Mouse (Mus musculus): Measurements from ENCODE around the gene Batf3. TPM values are rescaled to one million over a fixed set of nuclear protein-coding genes. Genes with fewer than 3 reads are reported as not detected.

The Batf3 gene
- 8.4 and 9.0 TPM in 2 replicates for polyA plus RNA-seq (2015; fragmentation: Nextera tagmentation; extraction: Ambion mirVana)

GRCm38 (mm10) chr1:191097802-191098747 is at the start of gene Batf3:
Gene Batf3 (plus strand): TSS chr1:191097847.
- ATAC-seq = peak; percentile 74
- no peaks in the 10 kb centered on the region for H3K9me3 ChIP-seq (ENCODE audit: control insufficient read depth, low read length)
- H3K9ac ChIP-seq (ENCODE audit: low read depth, low read length) = peak within 1 kb of the TSS; percentile 76
- WGBS = under 1% methylated on average over 80 of the region's 95 CpGs
- H3K36me3 ChIP-seq (ENCODE audit: control insufficient read depth, insufficient read depth, low read length) = no peaks in the 10 kb centered on the region
- no peak within 1 kb of the TSS; the same call in 1 of the 2 replicates for H3K27ac ChIP-seq (ENCODE audit: low read length)
- H3K4me1 ChIP-seq (ENCODE audit: control insufficient read depth, insufficient read depth, low read length) = peaks cover 15% of the 10 kb centered on the region
- peak within 1 kb of the TSS; percentile 100 for H3K4me2 ChIP-seq (ENCODE audit: low read depth, low read length)
- H3K4me3 ChIP-seq (ENCODE audit: low read length) = peak within 1 kb of the TSS; percentile 72
- peaks cover 4% of the 10 kb centered on the region; the same call in 1 of the 2 replicates for H3K27me3 ChIP-seq (replicated peaks; ENCODE audit: control insufficient read depth, insufficient read depth, low read length)

- no peaks in the 10 kb centered on the region for H3K36me3 ChIP-seq (ENCODE audit: control insufficient read depth, insufficient read depth, low read length)
- ATAC-seq = peak; percentile 62; the same call in 1 of the 2 replicates
- no peak overlapping the region for H3K27ac ChIP-seq (ENCODE audit: low read length)
- no peak overlapping the region for H3K9ac ChIP-seq (ENCODE audit: low read depth, low read length)
- no peaks in the 10 kb centered on the region for H3K4me1 ChIP-seq (ENCODE audit: control insufficient read depth, insufficient read depth, low read length)
- no peaks in the 10 kb centered on the region for H3K27me3 ChIP-seq (replicated peaks; ENCODE audit: control insufficient read depth, insufficient read depth, low read length)
- 71% methylated on average over 3 of the region's 3 CpGs for WGBS
- H3K9me3 ChIP-seq (ENCODE audit: control insufficient read depth, low read length) = no peaks in the 10 kb centered on the region
- no peak overlapping the region for H3K4me3 ChIP-seq (ENCODE audit: low read length)
- no peak overlapping the region for H3K4me2 ChIP-seq (ENCODE audit: low read depth, low read length)
These were observed 44.1 kb upstream of the Batf3 start for GRCm38 (mm10) chr1:191053555-191053954.

DNA sequence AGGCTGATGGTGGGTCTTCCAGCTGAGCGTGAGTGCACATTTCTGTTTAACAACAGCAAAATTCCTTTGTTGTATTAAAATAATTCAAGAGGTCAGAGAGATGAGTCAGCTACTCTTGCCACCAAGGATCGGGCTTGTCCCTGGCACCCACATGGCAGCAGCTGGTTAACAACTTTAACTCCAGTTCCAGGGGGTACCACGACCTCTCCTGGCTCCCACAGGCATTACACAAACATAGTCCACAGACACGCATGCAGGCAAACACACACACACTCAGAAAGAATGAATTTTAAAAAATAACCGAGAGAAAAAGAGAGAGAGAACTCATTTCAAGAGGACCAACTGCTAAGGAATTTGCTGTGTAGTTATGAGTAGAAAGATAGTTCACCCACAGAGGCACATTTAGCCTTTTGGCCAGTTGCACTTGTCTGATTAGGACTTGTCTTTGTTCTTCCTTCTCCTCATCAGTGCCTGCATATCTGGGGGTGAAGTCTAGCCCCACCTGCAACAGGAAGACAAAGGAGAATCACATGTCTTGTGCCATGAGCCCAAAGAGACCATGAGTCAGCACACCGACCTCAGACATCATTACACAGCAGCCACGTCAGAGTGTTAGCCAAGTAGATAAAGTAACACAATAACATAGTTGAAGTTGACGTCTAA is 42.6 kb upstream of the Batf3 start:
- H3K4me1 ChIP-seq (ENCODE audit: control insufficient read depth, insufficient read depth, low read length) = no peaks in the 10 kb centered on the region
- whole genome bisulfite sequencing = 64% methylated on average over 8 of the region's 8 CpGs
- H3K9ac ChIP-seq (ENCODE audit: low read depth, low read length) = no peak overlapping the region
- no peaks in the 10 kb centered on the region for H3K27me3 ChIP-seq (replicated peaks; ENCODE audit: control insufficient read depth, insufficient read depth, low read length)
- no peak overlapping the region for H3K4me2 ChIP-seq (ENCODE audit: low read depth, low read length)
- H3K27ac ChIP-seq (ENCODE audit: low read length) = no peak overlapping the region
- H3K9me3 ChIP-seq (ENCODE audit: control insufficient read depth, low read length) = no peaks in the 10 kb centered on the region
- ATAC-seq = peak; percentile 59
- no peak overlapping the region for H3K4me3 ChIP-seq (ENCODE audit: low read length)
- H3K36me3 ChIP-seq (ENCODE audit: control insufficient read depth, insufficient read depth, low read length) = no peaks in the 10 kb centered on the region

DNA sequence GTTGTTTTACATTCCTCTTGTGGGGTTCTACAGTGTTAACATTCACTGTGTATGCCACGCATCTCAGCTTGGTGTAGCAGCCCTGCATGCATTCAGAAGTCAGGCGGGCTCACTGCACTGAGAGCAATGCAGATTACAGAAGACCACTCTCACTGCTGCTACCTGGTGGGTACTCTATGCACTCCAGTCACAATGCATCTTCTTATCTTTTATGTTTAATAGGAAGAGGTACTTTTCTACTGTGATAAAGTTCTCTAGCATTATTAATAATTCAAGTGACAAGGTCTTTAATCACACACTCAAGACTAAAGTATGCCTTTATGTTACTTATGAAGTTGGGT is 42.1 kb upstream of the Batf3 start:
- ATAC-seq = peak; percentile 21; the same call in 1 of the 2 replicates

GRCm38 (mm10) chr1:191057461-191057860 is 40.2 kb upstream of the Batf3 start:
- no peaks in the 10 kb centered on the region for H3K36me3 ChIP-seq (ENCODE audit: control insufficient read depth, insufficient read depth, low read length)
- no peak overlapping the region for H3K9ac ChIP-seq (ENCODE audit: low read depth, low read length)
- H3K27me3 ChIP-seq (replicated peaks; ENCODE audit: control insufficient read depth, insufficient read depth, low read length) = no peaks in the 10 kb centered on the region
- WGBS = 72% methylated on average over 3 of the region's 3 CpGs
- no peaks in the 10 kb centered on the region for H3K9me3 ChIP-seq (ENCODE audit: control insufficient read depth, low read length)
- no peak overlapping the region for H3K4me2 ChIP-seq (ENCODE audit: low read depth, low read length)
- no peak for ATAC-seq
- H3K4me1 ChIP-seq (ENCODE audit: control insufficient read depth, insufficient read depth, low read length) = no peaks in the 10 kb centered on the region; the same call in 1 of the 2 replicates
- H3K27ac ChIP-seq (ENCODE audit: low read length) = no peak overlapping the region
- no peak overlapping the region for H3K4me3 ChIP-seq (ENCODE audit: low read length)

More for the DNA sequence above, 42.1 kb upstream of the Batf3 start:
- H3K4me2 ChIP-seq (ENCODE audit: low read depth, low read length) = no peak overlapping the region
- H3K9me3 ChIP-seq (ENCODE audit: control insufficient read depth, low read length) = no peaks in the 10 kb centered on the region
- H3K9ac ChIP-seq (ENCODE audit: low read depth, low read length) = no peak overlapping the region
- no peaks in the 10 kb centered on the region for H3K4me1 ChIP-seq (ENCODE audit: control insufficient read depth, insufficient read depth, low read length)
- no peaks in the 10 kb centered on the region for H3K27me3 ChIP-seq (replicated peaks; ENCODE audit: control insufficient read depth, insufficient read depth, low read length)
- H3K36me3 ChIP-seq (ENCODE audit: control insufficient read depth, insufficient read depth, low read length) = no peaks in the 10 kb centered on the region
- H3K4me3 ChIP-seq (ENCODE audit: low read length) = no peak overlapping the region
- H3K27ac ChIP-seq (ENCODE audit: low read length) = no peak overlapping the region
- 67% methylated on average over 2 of the region's 2 CpGs for WGBS

DNA sequence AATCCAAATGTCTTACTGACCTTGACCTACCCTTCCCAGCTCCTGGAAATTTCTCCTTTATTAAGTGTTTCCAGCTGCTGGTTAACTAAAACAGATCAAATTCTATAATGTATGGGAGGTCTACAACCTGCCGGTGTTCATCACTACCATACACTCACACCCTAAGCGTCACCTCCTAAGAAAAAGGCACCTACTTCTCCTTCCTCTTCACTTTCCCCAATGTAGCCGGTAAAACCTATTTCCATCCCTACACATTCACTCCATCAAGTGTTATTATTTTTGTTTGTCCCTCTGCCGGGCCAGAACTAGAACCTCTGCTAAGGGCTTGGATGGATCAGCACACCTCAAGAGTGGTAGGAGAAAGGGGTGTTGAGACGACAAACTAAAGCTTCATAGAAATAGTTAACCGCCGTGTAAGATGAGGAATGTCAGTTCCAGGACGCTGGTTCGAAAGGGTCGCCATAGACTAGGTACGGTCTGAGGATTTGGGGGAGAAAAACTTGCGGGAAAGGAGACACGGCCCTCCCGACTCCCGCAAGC is 35.3 kb upstream of the Batf3 start:
- WGBS = 4% methylated on average over 15 of the region's 15 CpGs
- Histone ChIP-seq H3K4me1 (ENCODE audit: control insufficient read depth, insufficient read depth, low read length) (peaks cover 10% of the 10 kb centered on the region), H3K4me3 (ENCODE audit: low read length) (peak overlapping the region; percentile 90), H3K9ac (ENCODE audit: low read depth, low read length) (peak overlapping the region; percentile 91), H3K27ac (ENCODE audit: low read length) (peak overlapping the region; percentile 48; the same call in 1 of the 2 replicates), H3K36me3 (ENCODE audit: control insufficient read depth, insufficient read depth, low read length) (no peaks in the 10 kb centered on the region), H3K4me2 (ENCODE audit: low read depth, low read length) (peak overlapping the region; percentile 65), H3K9me3 (ENCODE audit: control insufficient read depth, low read length) (no peaks in the 10 kb centered on the region), H3K27me3 (replicated peaks; ENCODE audit: control insufficient read depth, insufficient read depth, low read length) (no peaks in the 10 kb centered on the region)
- ATAC-seq = no peak

- peak within 1 kb of the TSS; percentile 90 for H3K4me3 ChIP-seq (ENCODE audit: low read length)
- peak within 1 kb of the TSS; percentile 91 for H3K9ac ChIP-seq (ENCODE audit: low read depth, low read length)
- peaks cover 10% of the 10 kb centered on the region for H3K4me1 ChIP-seq (ENCODE audit: control insufficient read depth, insufficient read depth, low read length)
- H3K36me3 ChIP-seq (ENCODE audit: control insufficient read depth, insufficient read depth, low read length) = no peaks in the 10 kb centered on the region
- peak within 1 kb of the TSS; percentile 65 for H3K4me2 ChIP-seq (ENCODE audit: low read depth, low read length)
- peak within 1 kb of the TSS; percentile 48; the same call in 1 of the 2 replicates for H3K27ac ChIP-seq (ENCODE audit: low read length)
- H3K9me3 ChIP-seq (ENCODE audit: control insufficient read depth, low read length) = no peaks in the 10 kb centered on the region
- ATAC-seq = peak; percentile 92
- under 1% methylated on average over 56 of the region's 56 CpGs for WGBS
- H3K27me3 ChIP-seq (replicated peaks; ENCODE audit: control insufficient read depth, insufficient read depth, low read length) = no peaks in the 10 kb centered on the region
These were observed 34.7 kb upstream of the Batf3 start, which contains the start of the genes Tatdn3 and Nsl1 for GRCm38 (mm10) chr1:191062781-191063485. Gene Tatdn3 (minus strand): TSS chr1:191062932. Gene Nsl1 (plus strand): TSS chr1:191063012.

DNA sequence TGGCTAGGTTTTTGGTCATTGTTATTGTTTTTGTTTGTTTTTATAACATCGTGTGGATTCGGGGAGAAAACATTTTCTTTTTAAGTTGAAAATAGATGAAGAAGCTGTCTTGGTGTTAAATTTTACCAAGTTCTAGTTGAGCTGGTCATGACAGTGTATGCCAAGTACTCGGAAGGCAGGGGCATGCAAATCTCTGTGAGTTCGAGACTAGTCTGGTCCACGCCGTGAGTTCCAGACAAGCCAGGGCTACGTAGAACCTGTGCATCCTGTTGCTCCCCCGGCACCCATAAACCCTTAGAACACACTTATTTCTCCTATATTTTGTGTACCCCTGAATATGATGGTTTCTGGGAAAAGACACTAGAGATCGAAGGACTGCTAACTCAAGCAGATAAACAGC is 33.9 kb upstream of the Batf3 start:
- Histone ChIP-seq H3K27me3 (replicated peaks; ENCODE audit: control insufficient read depth, insufficient read depth, low read length) (no peaks in the 10 kb centered on the region), H3K4me1 (ENCODE audit: control insufficient read depth, insufficient read depth, low read length) (peaks cover 10% of the 10 kb centered on the region), H3K27ac (ENCODE audit: low read length) (no peak overlapping the region), H3K4me2 (ENCODE audit: low read depth, low read length) (peak overlapping the region; percentile 65), H3K9me3 (ENCODE audit: control insufficient read depth, low read length) (no peaks in the 10 kb centered on the region), H3K4me3 (ENCODE audit: low read length) (peak overlapping the region; percentile 90), H3K9ac (ENCODE audit: low read depth, low read length) (peak overlapping the region; percentile 91), H3K36me3 (ENCODE audit: control insufficient read depth, insufficient read depth, low read length) (no peaks in the 10 kb centered on the region)
- 58% methylated on average over 9 of the region's 9 CpGs for WGBS
- no peak for ATAC-seq

Measured in intestine, embryonic 16.5 days (tissue).